Mouse (Mus musculus): ENCODE results near the gene Oas3. TPM values are rescaled to one million over a fixed set of nuclear protein-coding genes. Genes with fewer than 3 reads are reported as not detected.

Gene Oas3
- total RNA-seq, 2 experiments from 2014 or later: 0.18 TPM; not detected in 1

GRCm38 (mm10) chr5:120761901-120762300 is 15.6 kb downstream of the Oas3 start:
- peak; percentile 32 for DNase-seq
- intact Hi-C loops (cut with DNase I): no loop called here

- intact Hi-C loops (cut with DNase I): no loop called here
- DNase-seq: no peak
These were observed 23.2 kb downstream of the Oas3 start for GRCm38 (mm10) chr5:120754215-120754614.

GRCm38 (mm10) chr5:120752786-120753185 is 24.7 kb downstream of the Oas3 start:
- no peak for DNase-seq
- intact Hi-C loops (cut with DNase I): no loop called here

DNA sequence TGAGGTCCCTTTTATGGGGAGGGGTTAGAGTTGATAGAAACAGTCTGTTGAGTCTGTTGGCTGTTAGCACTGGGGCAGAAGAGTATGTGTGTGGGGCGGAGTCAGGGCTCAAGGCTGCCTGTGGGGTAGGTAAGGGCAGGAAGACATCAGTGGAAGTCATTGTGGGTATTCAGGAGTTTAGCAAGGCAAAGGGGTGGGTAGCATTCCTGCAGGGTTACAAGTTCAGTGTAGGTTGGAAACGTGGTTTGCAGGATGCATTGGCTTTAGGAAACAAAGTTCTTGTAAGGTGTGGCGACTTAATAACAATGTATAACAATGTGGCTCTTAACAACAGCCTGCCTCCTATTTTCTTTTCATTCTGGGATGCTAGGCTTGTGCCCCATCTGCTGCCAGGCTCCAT is 26.3 kb downstream of the Oas3 start:
- intact Hi-C loops (cut with DNase I): no loop called here
- no peak for DNase-seq

DNA sequence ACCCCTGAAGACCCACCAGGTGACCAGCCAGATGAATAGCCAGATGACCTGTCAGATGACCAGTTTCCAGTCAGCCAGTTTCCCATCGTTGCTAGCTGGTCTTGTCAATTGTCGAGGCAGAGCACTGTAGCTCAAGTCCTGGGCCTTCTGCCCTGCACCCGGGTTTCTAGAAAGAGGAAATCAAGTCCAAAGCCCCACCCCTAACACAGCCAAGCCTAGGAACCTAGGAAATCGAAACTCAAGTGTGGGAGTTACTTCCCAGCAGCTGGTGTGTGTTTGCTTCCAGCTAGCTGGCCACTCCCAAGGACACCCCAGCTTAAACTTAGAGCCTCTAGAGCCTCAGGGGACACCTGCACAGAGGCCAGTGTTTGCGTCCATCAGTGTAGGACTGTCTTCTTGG is 27.8 kb downstream of the Oas3 start, which contains the start of gene Oas2:
Gene Oas2 (minus strand): TSS at position 166 of the 400 bp plus-strand sequence.
- DNase-seq: no peak
- intact Hi-C loops (cut with DNase I): loop anchor here (10.0 kb wide), 1 partner anchor 125 kb away; no protein-coding TSS in a partner anchor

GRCm38 (mm10) chr5:120746451-120746850 is 31.0 kb downstream of the Oas3 start:
- DNase-seq: peak; percentile 50
- intact Hi-C loops (cut with DNase I): loop anchor here (10.0 kb wide), 1 partner anchor 122 kb away; no protein-coding TSS in a partner anchor

DNA sequence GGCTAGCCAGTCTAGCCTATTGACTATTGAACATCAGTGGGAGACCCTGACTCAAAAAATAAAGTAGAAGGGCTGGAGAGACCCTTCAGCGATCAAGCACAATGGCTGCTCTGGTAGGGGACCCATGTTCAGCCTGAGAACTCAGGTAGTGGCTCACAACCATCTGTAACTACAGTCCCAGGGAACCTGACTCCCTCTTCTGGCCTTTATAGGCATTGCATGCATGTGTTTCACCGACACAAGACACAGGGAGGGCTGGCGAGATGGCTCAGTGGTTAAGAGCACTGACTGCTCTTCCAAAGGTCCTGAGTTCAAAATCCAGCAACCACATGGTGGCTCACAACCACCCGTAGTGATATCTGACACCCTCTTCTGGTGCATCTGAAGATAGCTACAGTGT is 35.3 kb downstream of the Oas3 start:
- peak; percentile 39 for DNase-seq
- intact Hi-C loops (cut with DNase I): loop anchor here (10.0 kb wide), 1 partner anchor 117 kb away; no protein-coding TSS in a partner anchor

GRCm38 (mm10) chr5:120734380-120734990 is 43.0 kb downstream of the Oas3 start:
- intact Hi-C loops (cut with DNase I): no loop called here
- no peak for DNase-seq

DNA sequence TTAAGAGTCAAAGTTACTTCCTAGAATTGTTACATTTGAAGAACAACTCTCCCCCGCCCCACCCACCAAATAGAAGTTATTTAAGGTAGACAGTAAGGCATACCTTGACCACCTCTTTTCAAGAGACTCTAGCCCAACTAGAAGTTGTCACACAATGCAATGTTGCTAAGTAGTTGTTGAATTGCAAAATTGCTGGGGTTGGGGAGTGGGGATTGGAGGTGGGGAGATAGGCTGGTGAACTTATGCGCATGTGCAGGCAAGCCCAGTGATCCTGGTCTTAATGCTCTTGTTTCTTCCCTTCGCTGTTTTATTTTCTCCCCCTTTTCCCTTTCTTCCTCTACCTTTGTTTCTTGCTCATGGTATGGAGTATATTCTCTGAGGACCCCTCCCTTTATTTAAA is 43.8 kb downstream of the Oas3 start:
- DNase-seq: no peak
- intact Hi-C loops (cut with DNase I): no loop called here

GRCm38 (mm10) chr5:120732740-120733139 is 44.7 kb downstream of the Oas3 start:
- DNase-seq: no peak
- intact Hi-C loops (cut with DNase I): no loop called here

GRCm38 (mm10) chr5:120729319-120729718 is 48.1 kb downstream of the Oas3 start:
- DNase-seq: peak; percentile 77
- intact Hi-C loops (cut with DNase I): no loop called here

GRCm38 (mm10) chr5:120725811-120726455 is 51.5 kb downstream of the Oas3 start:
- no peak for DNase-seq
- intact Hi-C loops (cut with DNase I): no loop called here

GRCm38 (mm10) chr5:120721005-120721404 is 56.5 kb downstream of the Oas3 start:
- no peak for DNase-seq
- intact Hi-C loops (cut with DNase I): no loop called here

DNA sequence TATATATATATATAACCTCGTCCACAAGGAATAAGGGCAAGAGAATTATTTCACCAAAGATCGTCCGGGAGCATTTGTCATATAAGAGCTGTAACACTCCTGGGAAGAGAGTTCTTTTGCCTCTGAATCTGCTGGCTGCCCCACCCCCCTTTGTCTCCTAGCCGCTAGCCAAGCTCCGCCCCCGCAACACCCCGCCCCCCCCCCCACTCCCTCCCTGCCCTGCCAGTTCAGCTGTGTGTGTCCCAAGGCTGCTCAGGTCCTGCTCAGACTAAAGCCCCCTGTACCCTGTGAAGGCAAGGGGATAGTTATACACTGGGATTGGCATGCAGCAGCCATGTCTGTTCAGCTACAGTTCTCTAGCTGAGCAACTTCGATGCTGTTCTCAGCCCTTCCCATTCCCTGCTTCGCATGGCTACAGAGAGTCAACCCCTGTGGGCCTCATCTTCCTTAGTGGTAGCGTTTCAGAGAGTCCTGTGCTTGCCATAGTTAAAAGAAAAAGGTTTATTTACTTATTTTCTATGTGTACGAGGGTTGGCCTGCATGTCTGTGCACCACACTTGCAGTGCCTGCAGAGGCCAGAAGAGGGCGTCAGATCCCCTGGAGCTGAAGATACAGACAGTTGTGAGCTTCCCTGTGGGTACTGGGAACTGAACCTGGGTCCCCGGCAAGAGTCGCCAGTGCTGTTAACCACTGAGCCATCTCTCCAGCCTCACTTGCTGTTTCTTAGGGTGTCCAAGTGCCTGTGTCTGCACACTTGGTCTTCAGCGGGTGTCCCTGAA is 58.7 kb downstream of the Oas3 start:
- intact Hi-C loops (cut with DNase I): no loop called here
- no peak for DNase-seq

DNA sequence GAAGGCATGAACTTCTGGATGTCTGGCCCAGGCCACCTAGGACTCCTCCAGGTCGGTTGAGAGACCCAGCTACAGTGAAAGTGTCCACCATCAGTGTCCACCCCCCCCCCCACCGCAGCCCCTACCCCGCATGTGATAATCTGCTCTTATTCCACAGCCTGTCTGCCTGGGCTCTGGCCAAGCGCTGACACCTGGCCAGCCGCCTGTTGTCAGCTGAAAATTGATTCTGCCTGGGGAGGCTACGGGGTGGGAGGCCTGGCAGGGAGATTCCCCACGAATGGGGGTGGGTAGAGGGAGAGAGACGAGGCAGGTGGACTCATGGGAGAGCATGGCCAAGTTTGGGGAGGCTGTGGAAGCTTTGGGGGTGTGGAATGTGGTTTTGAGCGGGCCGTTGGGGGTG is 60.3 kb downstream of the Oas3 start:
- intact Hi-C loops (cut with DNase I): no loop called here
- peak; percentile 71 for DNase-seq

DNA sequence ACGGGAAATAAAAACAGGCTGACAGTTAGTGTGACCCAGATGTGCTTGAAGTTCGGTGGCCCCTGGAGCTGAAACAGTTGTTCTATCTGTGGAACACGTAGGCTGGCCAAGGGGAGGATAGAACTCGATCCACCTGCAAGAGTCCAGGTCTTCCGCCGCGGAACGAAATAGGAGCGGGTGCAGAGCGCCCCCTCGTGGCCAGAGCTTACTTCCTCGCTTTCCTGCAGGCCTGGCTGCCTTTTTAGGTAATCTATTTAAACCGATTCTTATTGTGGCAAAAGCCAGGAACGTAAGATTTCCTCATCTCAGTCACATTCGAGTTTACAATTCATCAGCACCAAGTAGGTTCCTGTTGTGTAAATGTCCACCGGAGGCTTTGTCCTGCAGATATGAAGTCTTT is 63.1 kb downstream of the Oas3 start:
- peak; percentile 84 for DNase-seq
- intact Hi-C loops (cut with DNase I): no loop called here

GRCm38 (mm10) chr5:120712721-120713120 is 64.7 kb downstream of the Oas3 start:
- intact Hi-C loops (cut with DNase I): loop anchor here (2.0 kb wide), 1 partner anchor 34 kb away; no protein-coding TSS in a partner anchor
- DNase-seq: peak; percentile 49

GRCm38 (mm10) chr5:120711827-120712226 is 65.6 kb downstream of the Oas3 start, which contains the start of gene Dtx1:
TSS of gene Dtx1 (minus strand) at chr5:120711927.
- intact Hi-C loops (cut with DNase I): loop anchor here (2.0 kb wide), 1 partner anchor 33 kb away; no protein-coding TSS in a partner anchor

DNA sequence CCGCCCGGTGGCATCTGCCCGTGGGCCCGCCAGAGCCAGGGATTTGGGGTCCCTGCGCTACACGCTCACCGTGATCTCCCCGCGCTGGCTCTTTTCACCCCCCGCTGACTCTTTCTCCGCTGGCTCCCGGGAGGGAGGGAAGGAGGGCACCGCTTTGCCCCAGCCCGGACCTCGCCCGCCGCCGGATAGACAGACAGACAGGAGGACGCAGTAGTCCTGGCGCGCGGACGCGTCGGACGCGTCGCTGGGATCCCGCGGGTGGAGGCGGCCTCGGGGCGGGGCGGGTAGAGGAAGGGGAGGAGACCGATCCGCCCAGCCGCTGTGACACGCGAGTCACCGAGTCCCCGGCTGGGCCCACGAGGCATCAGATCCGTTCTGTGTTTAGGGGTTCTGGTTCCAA is 66.0 kb downstream of the Oas3 start:
- DNase-seq: peak; percentile 75
- intact Hi-C loops (cut with DNase I): no loop called here

More at GRCm38 (mm10) chr5:120711827-120712226, 65.6 kb downstream of the Oas3 start, which contains the start of gene Dtx1:
- DNase-seq: no peak

- intact Hi-C loops (cut with DNase I): no loop called here
- peak; percentile 57 for DNase-seq
These were observed 66.6 kb downstream of the Oas3 start for GRCm38 (mm10) chr5:120710826-120711248.

- intact Hi-C loops (cut with DNase I): no loop called here
- DNase-seq: peak; percentile 75
These were observed 67.2 kb downstream of the Oas3 start for GRCm38 (mm10) chr5:120710161-120710825.

Measured in left cerebral cortex, postnatal 4 days (tissue).